Mouse (Mus musculus) ES-Bruce4 (cell line): ENCODE measurements around the gene Zfp618. TPM values are rescaled to one million over a fixed set of nuclear protein-coding genes. Genes with fewer than 3 reads are reported as not detected.

Experiments
- H3K27ac ChIP-seq: 2 replicates; pipeline ENCODE4 v1.5.1; 2012; ENCODE audit warnings: low read length, inconsistent platforms; ENCODE audit not compliant: insufficient read depth
- H3K27me3 ChIP-seq: 2 replicates; pipeline ENCODE4 v1.6.1; 2012; ENCODE audit warnings: mild to moderate bottlenecking, low read length, inconsistent platforms; ENCODE audit not compliant: control insufficient read depth, poor library complexity, insufficient read depth, severe bottlenecking
- H3K36me3 ChIP-seq: 2 replicates; pipeline ENCODE4 v1.6.1; 2012; ENCODE audit warnings: inconsistent platforms, mild to moderate bottlenecking, low read length, moderate library complexity; ENCODE audit not compliant: control insufficient read depth, poor library complexity, insufficient read depth, severe bottlenecking
- H3K4me1 ChIP-seq: one replicate; pipeline ENCODE4 v1.8.1; 2011; ENCODE audit warnings: low read length; ENCODE audit not compliant: control insufficient read depth, insufficient read depth
- H3K4me3 ChIP-seq: 2 replicates; pipeline ENCODE4 v1.5.1; 2011; ENCODE audit warnings: low read depth, mild to moderate bottlenecking, low read length
- H3K9ac ChIP-seq: 2 replicates; pipeline ENCODE4 v1.6.1; 2012; ENCODE audit warnings: low read depth, mild to moderate bottlenecking, inconsistent platforms; ENCODE audit not compliant: poor library complexity, severe bottlenecking
- H3K9me3 ChIP-seq: replicated peaks from 2 replicates; pipeline ENCODE4 v1.6.1; 2012; ENCODE audit warnings: mild to moderate bottlenecking, low read length, inconsistent platforms; ENCODE audit not compliant: control insufficient read depth, poor library complexity, insufficient read depth, severe bottlenecking
- CTCF ChIP-seq: IDR thresholded peaks from one replicate; pipeline ENCODE4 v1.8.1; 2011; ENCODE audit warnings: low read depth, low read length
- EP300 ChIP-seq: IDR thresholded peaks from 2 replicates; pipeline ENCODE4 v1.6.1; 2011; ENCODE audit warnings: low read depth, low read length; ENCODE audit not compliant: insufficient read depth
- POLR2A ChIP-seq: IDR thresholded peaks from one replicate; pipeline ENCODE4 v1.8.1; 2011; ENCODE audit warnings: low read length; ENCODE audit not compliant: insufficient read depth
- polyA plus RNA-seq: library from polyadenylated mRNA; stranded (reverse); fragments of >200 nt; gene quantifications from 2 replicates; pipeline ENCODE4 v1.2.4, GENCODE M21; 2011; ENCODE audit warnings: low read depth; ENCODE audit not compliant: missing spikeins, insufficient read depth, insufficient read length

The Zfp618 gene
- polyA plus RNA-seq, 1 experiment: 2.8 TPM

DNA sequence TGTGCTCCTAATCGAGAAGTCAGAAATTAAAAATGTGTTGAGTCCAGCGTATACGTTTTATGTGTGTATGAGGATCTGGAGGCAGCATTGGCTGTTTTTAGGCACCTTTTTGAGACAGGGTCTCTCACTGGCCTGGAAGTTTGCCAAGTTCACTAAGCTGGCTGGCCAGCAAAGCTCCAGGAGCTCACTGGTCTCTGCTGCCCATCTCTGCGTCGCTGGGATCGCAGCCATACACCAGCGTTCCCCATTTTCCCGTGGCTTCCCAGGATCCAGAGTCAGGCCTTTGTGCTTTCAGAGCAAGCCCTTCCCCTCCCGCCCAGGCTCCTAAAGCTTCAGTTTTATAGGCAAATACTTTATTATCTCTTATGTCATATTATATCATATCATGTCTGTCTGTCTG is 42.8 kb downstream of the Zfp618 start:
- no peak overlapping the region for H3K4me3 ChIP-seq
- H3K36me3 ChIP-seq: no peaks in the 10 kb centered on the region
- no peak for TF ChIP-seq EP300
- TF ChIP-seq CTCF: no peak
- TF ChIP-seq POLR2A: no peak
- no peaks in the 10 kb centered on the region for H3K9me3 ChIP-seq
- H3K4me1 ChIP-seq: no peaks in the 10 kb centered on the region
- no peak overlapping the region for H3K27ac ChIP-seq
- no peaks in the 10 kb centered on the region for H3K27me3 ChIP-seq
- no peak overlapping the region for H3K9ac ChIP-seq

DNA sequence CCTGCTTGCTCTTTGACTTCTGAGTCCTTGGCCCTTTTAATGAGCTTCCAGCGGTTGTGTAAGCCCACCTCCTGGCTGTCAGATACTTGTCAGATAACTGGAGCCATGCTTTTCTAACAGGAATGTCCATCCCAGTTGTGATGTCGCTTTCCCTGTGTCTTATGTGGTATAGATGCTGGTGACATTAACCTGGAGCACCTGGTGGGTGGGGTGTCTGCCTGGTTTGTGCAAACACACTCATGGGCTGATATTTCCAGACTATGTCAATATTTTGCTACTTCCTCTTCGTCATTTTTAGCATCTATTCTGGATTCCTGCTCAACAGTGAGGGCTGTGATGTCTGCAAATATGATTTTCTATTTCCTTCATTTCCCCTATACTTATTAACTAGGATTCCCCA is 43.4 kb downstream of the Zfp618 start:
- no peaks in the 10 kb centered on the region for H3K4me1 ChIP-seq
- H3K9ac ChIP-seq: no peak overlapping the region
- no peaks in the 10 kb centered on the region for H3K36me3 ChIP-seq
- H3K27ac ChIP-seq: no peak overlapping the region
- TF ChIP-seq EP300 (no peak), POLR2A (no peak), CTCF (no peak)
- H3K27me3 ChIP-seq: no peaks in the 10 kb centered on the region
- H3K9me3 ChIP-seq: no peaks in the 10 kb centered on the region
- H3K4me3 ChIP-seq: no peak overlapping the region

DNA sequence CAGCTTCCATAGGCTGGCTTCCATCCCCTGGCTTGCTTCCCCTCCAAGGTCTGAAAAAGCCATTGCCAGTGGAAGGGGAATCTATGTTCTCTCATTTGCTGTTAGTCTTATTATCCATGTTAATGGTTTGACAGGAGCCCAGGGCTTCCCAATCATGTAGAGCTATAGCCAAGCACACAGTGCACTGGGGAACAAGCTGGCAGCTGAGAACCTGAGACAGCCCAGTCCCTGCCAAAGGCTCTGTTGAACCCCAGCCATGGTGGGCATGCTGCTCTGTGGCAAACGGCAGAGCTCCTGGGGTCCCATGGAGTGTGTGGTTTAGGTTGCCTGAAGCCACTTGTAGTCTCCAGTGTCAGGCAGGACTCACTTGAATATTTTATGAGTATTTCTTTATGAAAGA is 44.4 kb downstream of the Zfp618 start:
- no peaks in the 10 kb centered on the region for H3K36me3 ChIP-seq
- H3K9ac ChIP-seq: no peak overlapping the region
- H3K27ac ChIP-seq: no peak overlapping the region
- no peaks in the 10 kb centered on the region for H3K4me1 ChIP-seq
- H3K9me3 ChIP-seq: no peaks in the 10 kb centered on the region
- no peaks in the 10 kb centered on the region for H3K27me3 ChIP-seq
- H3K4me3 ChIP-seq: no peak overlapping the region
- TF ChIP-seq POLR2A (no peak), CTCF (no peak), EP300 (no peak)

DNA sequence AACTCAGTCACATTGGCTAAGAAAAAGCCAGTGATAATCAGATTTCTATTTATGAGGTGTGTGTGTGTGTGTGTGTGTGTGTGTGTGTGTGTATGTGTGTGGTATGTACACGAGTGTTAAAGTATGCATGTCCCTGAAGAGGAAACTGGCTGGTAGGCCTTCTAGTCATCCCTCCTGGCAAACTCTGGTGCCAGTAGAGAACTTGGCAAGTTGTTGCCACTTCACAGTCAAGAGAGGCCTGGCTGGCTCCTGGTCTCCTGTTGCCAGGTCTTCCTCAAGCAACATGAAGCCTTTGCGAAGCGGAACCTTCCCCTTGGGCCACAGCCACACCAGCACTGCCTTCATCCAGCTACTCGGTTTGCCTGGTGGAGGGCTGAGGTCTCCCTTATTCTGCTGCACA is 44.9 kb downstream of the Zfp618 start:
- H3K9me3 ChIP-seq: no peaks in the 10 kb centered on the region
- no peaks in the 10 kb centered on the region for H3K4me1 ChIP-seq
- no peak overlapping the region for H3K27ac ChIP-seq
- no peak overlapping the region for H3K9ac ChIP-seq
- no peak overlapping the region for H3K4me3 ChIP-seq
- TF ChIP-seq CTCF: no peak
- TF ChIP-seq POLR2A: no peak
- TF ChIP-seq EP300: no peak
- no peaks in the 10 kb centered on the region for H3K36me3 ChIP-seq
- H3K27me3 ChIP-seq: no peaks in the 10 kb centered on the region

DNA sequence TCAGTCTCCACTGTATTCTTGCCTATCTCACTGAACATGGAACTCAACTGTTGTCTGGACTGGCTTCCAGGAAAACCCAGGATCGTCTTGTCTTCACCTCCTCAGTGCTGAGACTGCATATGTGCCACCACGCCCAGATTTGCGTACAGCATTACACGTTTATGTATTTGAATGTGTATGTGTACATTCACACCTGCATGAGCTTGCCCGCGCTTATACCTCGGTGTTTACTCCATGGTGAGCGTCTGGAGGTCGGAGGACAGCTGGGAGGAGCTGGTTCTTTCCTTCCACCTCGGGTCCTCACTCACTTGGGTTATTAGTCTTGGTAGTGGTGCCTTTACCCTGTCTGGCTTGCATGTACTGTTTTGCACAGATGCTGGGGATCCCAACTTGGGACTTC is 53.2 kb downstream of the Zfp618 start:
- Histone ChIP-seq H3K27me3 (no peaks in the 10 kb centered on the region), H3K4me1 (no peaks in the 10 kb centered on the region), H3K4me3 (no peak overlapping the region), H3K9me3 (no peaks in the 10 kb centered on the region), H3K36me3 (no peaks in the 10 kb centered on the region), H3K27ac (no peak overlapping the region), H3K9ac (no peak overlapping the region)
- no peak for TF ChIP-seq CTCF
- no peak for TF ChIP-seq EP300
- TF ChIP-seq POLR2A: no peak

DNA sequence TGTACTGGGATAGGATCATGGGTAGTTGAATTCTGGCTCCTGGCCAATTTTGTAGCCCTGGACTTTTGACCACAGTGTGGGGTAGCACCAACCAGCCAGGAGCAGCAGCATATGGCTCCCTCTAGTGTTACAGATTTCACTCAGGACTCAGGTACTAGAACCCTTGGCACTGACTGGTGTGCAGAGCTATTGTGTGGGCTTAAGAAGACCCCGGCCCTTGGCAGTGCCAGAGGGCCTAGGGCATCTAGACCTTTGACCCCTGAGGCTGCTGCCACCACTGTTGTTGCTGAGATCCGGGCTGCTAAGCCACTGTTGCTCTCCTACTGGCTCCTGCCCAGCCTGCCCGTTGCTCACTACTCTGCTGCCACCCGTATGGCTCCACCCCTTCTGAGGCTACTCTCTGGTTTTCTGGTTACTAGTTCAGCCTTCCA is 54.1 kb downstream of the Zfp618 start:
- H3K27me3 ChIP-seq: no peaks in the 10 kb centered on the region
- TF ChIP-seq POLR2A (no peak), EP300 (no peak), CTCF (peak; percentile 33)
- no peaks in the 10 kb centered on the region for H3K4me1 ChIP-seq
- no peak overlapping the region for H3K4me3 ChIP-seq
- H3K27ac ChIP-seq: no peak overlapping the region
- H3K9me3 ChIP-seq: no peaks in the 10 kb centered on the region
- H3K9ac ChIP-seq: no peak overlapping the region
- no peaks in the 10 kb centered on the region for H3K36me3 ChIP-seq
